Mouse (Mus musculus) ES-E14 (cell line): ENCODE data around the gene Cers6.

Experiments
- CHD2 ChIP-seq: IDR thresholded peaks from 2 replicates; pipeline ENCODE4 v1.6.1; 2014; ENCODE audit warnings: mild to moderate bottlenecking, low read depth, low read length, inconsistent platforms
- HCFC1 ChIP-seq: IDR thresholded peaks from 2 replicates; pipeline ENCODE4 v1.6.1; 2012; ENCODE audit warnings: low read length, inconsistent platforms, borderline replicate concordance; ENCODE audit not compliant: insufficient read depth
- ZC3H11A ChIP-seq: IDR thresholded peaks from 2 replicates; pipeline ENCODE4 v1.6.1; 2012; ENCODE audit warnings: low read depth, mild to moderate bottlenecking, inconsistent platforms, low read length, borderline replicate concordance

- TF ChIP-seq HCFC1: no peak
- TF ChIP-seq ZC3H11A: no peak
- TF ChIP-seq CHD2: no peak
Measured at GRCm38 (mm10) chr2:69112609-69113008, 251.4 kb downstream of the Cers6 start.
